Mouse (Mus musculus): ENCODE data around the gene Zfp719.

DNA sequence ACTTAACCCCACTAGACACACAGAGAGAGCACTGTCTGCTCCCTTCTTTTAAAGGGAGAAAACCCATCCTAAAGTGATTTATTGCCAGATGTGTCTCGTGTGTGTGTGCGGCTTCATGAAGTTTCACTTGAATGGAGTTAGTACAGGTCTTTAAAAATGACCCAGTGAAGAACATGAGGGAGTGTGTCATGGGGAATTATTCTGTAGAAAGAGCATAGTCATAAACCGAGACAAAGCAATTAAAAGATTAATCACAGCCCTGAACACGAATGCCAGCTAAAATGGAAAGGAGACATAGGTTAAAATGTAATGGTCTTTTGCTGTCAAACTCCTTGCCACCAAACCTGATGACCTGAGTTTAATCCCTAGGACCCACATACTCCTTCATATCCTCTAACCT lies 54.5 kb downstream of the Zfp719 start:
- TF ChIP-seq CTCF (IDR thresholded peaks at IDR 0.05; ENCODE audit: low read depth) = no peak
- TF ChIP-seq EP300 (optimal IDR thresholded peaks at IDR 0.05) = no peak

Data from stomach, postnatal 0 days (tissue).